Mouse (Mus musculus): Measurements from ENCODE around the gene Pstk.

DNA sequence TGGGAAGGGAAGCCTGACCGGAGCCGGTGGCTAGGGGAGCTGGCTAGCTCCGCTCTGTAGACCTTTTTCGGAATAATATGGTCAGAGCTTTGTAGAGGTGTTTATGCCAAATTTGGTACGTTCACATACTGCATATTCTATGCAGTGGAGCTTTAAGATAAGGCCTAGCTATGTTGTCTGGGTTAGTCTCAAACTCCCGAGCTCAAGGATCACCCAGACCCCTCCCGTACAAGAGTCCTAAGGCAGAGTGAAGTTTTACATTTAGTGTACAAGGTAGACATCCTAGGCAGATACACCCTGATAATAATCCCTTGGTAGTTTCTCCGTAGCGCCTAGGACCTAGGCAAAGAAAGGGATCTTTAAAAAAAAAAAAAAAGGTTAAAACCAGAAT, 524 bp downstream of the Pstk start:
- TF ChIP-seq TAL1 (IDR thresholded peaks at IDR 0.05; ENCODE audit: low read length) (no peak), GATA1 (IDR thresholded peaks at IDR 0.05; ENCODE audit: low read length) (no peak)

Data from erythroblast, embryonic 14.5 days (primary cell).